Mouse (Mus musculus) ES-E14 (cell line): ENCODE results near the gene Usp19.

Source experiments
- ZC3H11A ChIP-seq: IDR thresholded peaks from 2 replicates; pipeline ENCODE4 v1.6.1; 2012; ENCODE audit warnings: low read depth, mild to moderate bottlenecking, inconsistent platforms, low read length, borderline replicate concordance
- ZNF384 ChIP-seq: IDR thresholded peaks from 2 replicates; pipeline ENCODE4 v1.6.1; 2012; ENCODE audit warnings: low read depth, low read length, inconsistent platforms

DNA sequence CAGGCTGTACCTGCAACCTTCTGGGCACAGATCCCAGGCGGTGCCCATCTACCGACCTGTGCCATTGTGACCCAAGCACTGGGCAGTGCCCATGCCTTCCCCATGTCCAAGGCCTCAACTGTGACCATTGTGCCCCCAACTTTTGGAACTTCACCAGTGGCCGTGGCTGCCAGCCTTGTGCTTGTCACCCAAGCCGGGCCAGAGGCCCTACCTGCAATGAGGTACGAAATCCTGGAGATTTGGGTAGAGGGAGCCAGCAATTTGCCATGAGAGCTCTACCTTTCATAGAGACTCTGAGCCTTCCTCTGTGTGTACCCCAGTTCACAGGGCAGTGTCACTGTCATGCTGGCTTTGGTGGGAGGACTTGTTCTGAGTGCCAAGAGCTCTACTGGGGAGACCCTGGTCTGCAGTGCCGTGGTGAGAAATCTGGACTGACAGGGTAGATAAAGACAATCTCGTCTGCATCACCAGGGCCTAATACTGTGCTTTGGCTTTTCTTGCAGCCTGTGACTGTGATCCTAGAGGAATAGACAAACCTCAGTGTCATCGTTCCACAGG lies 3.4 kb upstream of the Usp19 start:
- no peak for TF ChIP-seq ZC3H11A
- TF ChIP-seq ZNF384 = no peak
